Mouse (Mus musculus): ENCODE results near the gene Acot6.

The Acot6 gene

GRCm38 (mm10) chr12:84101493-84101845, 1.0 kb downstream of the Acot6 start:
- no peak for DNase-seq (ENCODE audit: low spot score in 2 of 2)

DNA sequence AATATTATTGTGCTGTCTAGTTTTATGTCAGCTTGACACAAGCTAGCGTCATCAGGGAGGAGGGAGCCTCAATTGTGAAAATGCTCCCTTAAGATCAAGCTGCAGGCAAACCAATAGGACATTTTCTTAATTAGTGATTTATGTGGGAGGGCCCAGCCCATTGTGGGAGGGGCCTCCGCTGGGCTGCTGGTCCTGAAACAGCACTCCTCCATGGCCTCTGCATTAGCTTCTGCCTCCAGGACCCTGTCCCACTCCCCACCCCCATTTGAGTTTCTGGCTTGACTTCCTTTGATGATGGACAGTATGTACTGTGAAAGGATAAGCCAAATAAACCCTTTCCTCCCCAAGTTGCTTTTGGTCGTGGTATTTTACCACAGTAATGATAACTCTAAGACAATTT, 6.6 kb downstream of the Acot6 start:
- no peak for DNase-seq (ENCODE audit: low spot score in 2 of 2)

GRCm38 (mm10) chr12:84107692-84108091, 7.2 kb downstream of the Acot6 start:
- peak in 1 of 2 experiments; percentile 8 for DNase-seq (ENCODE audit: low spot score in 2 of 2)

- DNase-seq (ENCODE audit: low spot score in 2 of 2), result no peak
Observed at GRCm38 (mm10) chr12:84109924-84110323, 9.5 kb downstream of the Acot6 start.

GRCm38 (mm10) chr12:84110814-84111213, 10.4 kb downstream of the Acot6 start:
- no peak for DNase-seq (ENCODE audit: low spot score in 2 of 2)

DNA sequence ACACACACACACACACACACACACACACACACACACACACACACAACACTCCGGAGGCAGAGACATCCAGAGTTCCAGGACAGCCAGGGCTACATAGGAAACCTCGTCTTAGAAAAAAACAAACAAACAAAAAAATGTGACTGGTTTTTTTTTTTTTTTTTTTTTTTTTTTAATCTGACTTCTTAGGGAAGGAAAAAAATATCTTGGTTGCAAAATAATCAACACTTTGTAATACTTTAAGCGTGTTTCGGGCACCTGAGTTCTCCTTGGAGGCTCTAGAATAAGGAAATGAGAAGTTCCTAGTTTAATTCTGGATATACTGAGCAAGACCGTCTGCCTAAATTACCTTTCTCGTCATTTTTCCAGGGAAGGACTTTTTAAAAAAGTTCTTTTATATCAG, 13.2 kb downstream of the Acot6 start:
- no peak for DNase-seq (ENCODE audit: low spot score in 2 of 2)

DNA sequence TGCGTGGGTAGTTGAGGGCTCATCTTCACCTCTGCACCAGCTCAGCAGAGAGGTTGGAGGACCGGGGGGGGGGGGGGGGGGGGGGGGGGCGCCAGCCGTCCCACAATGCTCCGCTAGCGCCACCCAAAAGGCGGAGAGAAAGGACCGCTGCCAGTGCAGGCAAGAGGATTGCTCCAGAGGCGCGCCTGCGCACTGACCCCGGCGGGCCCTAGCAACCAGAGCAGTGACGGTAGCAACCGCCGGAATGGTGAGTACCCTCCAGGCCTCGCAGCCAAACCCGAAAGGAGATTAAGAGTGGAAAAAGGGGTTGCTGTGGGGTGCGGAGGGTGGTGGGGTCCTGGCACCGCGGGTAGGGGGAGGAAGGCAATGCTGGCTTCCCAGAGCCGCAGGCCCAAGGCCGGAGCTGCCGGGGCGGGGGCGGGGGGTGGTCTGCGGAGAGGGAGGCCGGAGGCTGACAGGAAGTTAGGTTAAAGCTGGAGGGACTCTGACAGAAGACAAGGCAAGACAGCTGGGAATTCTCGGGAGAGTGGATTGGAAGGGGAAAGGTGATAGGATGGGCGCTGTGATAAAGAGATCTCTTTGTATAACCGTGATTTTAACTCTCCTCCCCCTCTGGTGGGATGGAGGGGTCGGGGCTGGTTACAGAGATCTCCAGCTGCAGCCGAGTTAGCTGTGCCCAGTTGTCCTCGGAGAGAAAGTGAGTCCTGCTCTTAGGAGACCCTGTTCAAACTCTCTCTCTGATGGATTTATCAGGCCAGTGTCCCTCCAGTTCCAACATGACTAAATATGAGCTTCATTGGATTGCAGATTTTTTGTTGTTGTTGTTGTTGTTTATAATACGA, 13.9 kb downstream of the Acot6 start, which contains the start of gene Dnal1:
Gene Dnal1, plus strand, starts transcription at position 214 of the 842 bp plus-strand sequence.
- DNase-seq (ENCODE audit: low spot score in 2 of 2), result peak; percentile 61 to 70

DNA sequence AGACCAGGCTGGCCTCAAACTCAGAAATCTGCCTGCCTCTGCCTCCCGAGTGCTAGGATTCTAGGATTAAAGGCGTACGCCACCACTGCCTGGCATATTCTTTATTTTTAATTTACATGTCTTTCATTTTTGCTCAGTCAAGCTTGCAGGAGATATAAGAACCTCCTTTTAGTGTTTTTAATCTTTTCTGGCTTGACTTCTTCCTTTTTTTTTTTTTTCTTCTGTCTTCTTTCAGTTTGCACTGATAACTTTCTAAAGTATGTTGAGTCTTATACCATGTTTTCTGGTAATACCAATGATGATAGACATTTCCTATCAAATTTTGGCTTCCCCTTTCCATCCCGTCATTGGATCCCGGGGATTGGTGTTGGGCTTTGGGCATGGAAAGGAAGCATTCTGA, 19.1 kb downstream of the Acot6 start:
- DNase-seq (ENCODE audit: low spot score in 2 of 2), result no peak

DNA sequence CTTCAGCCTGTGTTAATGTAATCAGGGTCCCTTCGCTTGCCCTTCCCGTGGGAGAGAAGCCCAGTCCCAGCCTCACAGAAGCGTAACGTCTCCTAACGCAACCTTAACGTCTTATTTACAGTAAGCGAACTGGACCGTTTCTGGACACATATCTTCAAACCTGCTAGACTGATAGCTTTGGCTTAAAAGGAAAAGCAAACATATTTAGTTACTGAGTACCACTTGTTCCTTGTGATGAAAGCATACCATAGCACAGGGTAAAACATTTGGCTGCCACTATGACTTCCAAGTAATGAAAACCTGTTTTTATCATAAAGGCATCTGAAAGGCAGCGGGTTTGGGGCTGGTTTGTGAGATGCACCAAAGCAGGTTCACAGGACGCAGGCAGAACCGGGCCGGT, 25.4 kb downstream of the Acot6 start:
- no peak for DNase-seq (ENCODE audit: low spot score in 2 of 2)

GRCm38 (mm10) chr12:84126899-84127298, 26.4 kb downstream of the Acot6 start:
- no peak for DNase-seq (ENCODE audit: low spot score in 2 of 2)

GRCm38 (mm10) chr12:84128576-84128975, 28.1 kb downstream of the Acot6 start:
- no peak for DNase-seq (ENCODE audit: low spot score in 2 of 2)

DNA sequence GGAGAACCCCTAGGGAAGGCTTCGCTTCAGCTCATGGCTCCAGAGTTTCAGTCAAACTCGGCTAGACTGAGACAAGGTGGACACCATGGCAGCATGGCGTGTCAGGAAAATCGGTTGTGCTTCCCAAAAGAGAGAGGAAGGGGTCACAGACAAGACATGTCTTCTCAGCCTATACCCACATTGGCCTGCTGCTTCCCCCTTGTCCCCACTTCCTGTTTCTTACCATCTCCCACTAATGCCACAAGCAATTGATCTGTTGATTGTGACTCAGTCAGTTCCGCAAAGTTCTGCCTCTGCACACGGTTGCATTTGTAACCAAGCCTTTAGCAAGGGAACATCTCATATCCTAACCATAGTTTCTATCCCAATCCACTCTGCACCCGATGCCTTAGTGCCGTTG, 29.5 kb downstream of the Acot6 start:
- DNase-seq (ENCODE audit: low spot score in 2 of 2), result no peak

GRCm38 (mm10) chr12:84132265-84132664, 31.8 kb downstream of the Acot6 start:
- DNase-seq (ENCODE audit: low spot score in 2 of 2), result no peak

DNA sequence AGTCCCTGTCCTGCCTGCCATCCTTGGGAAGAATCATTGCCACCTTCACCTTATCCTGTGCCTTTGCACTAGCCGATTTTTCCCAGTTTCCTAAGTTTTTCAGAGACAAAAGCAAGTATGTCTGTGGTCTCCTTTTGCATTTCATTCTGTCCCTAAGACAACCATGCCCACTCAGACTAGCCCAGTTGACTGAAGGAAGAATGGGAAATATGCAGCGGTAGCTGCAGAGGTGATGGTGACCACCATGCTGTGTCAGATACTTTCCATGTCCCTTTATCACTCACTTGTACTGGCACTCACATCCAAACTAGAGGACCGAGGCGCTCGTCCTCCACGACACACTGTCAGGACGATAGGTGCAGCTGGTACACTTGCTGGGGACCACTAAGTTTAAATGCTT, 36.7 kb downstream of the Acot6 start:
- no peak for DNase-seq (ENCODE audit: low spot score in 2 of 2)

DNA sequence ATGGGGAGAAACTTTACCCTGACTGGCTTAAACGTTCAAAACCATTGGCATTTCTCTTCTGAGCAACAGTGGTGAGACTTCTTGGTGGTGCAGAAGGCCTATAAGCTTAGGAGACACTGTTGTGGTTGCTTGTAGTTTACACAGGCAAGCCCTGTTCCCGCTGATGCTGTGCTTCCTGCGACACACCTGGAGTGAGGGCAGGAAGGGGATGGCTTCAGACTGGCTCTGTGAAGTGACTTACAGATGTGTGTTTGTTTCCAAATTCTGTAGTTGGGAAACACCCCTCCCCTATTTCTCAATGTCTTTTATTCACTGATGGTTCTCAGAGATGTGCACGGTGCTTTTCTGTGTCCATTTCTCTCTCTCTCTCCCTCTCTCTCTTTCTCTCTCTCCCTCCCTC, 39.7 kb downstream of the Acot6 start:
- no peak for DNase-seq (ENCODE audit: low spot score in 2 of 2)

- DNase-seq (ENCODE audit: low spot score in 2 of 2), result no peak
Observed at GRCm38 (mm10) chr12:84141271-84141670, 40.8 kb downstream of the Acot6 start.

DNA sequence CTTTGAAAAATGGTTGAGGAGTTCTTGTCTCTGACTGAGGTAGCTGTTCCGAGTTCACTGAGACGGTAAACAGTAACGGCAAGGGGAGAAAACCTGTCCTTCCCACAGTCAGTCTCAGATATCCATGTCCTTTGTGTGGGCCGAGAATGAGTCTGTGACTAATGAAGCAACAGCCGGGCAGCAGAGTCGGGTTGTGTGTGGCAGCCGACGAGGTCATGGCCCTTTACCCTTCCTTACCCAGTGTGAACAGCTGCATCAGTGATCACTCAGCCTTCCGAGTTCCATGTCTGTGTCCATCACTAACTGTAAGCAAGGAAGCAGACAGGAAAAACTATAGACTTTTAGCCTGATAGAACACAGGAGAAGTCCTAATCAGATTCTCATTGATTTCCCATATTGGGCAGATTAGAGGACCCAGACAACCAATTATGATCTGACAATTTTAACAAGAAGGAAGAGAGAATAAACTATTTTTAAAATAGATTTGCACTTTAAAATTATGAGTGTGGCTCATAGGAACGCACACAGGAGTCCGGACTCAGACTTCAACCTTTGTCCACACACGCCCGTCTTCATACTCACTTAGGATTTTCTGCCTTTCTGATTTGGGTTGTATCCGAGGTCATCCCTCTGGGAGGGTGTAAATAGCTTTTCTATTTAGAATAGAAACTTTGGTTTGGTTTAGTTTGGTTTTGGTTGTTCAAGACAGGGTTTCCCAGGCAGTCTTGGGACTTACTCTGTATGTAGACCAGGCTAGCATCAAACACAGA, 42.0 kb downstream of the Acot6 start:
- no peak for DNase-seq (ENCODE audit: low spot score in 2 of 2)

GRCm38 (mm10) chr12:84147954-84148621, 47.6 kb downstream of the Acot6 start, which contains the start of gene Pnma1:
Pnma1 (minus strand) TSS chr12:84148489.
- DNase-seq (ENCODE audit: low spot score in 2 of 2), result peak; percentile 38 to 54

GRCm38 (mm10) chr12:84148622-84149012, 48.2 kb downstream of the Acot6 start:
- no peak for DNase-seq (ENCODE audit: low spot score in 2 of 2)

DNA sequence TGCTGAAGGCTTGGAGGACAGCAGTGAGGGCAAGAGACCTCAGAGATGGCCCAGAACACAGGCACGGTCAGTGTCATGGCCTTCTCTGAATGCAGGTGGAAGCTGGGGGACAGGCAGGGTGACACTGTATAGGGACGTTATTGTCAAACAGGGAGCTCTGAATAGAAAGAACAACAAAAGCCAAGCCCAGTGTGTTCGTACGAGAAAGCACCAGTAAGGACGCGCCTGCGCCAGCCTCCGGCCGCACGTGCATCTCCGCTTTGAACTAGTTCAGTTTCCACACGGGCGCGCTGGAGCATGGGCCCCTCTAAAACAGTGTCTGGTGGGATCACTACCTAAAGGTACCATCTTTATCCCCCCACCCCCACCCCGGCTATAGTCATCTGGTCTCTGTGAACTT, 49.5 kb downstream of the Acot6 start:
- DNase-seq (ENCODE audit: low spot score in 2 of 2), result no peak

DNA sequence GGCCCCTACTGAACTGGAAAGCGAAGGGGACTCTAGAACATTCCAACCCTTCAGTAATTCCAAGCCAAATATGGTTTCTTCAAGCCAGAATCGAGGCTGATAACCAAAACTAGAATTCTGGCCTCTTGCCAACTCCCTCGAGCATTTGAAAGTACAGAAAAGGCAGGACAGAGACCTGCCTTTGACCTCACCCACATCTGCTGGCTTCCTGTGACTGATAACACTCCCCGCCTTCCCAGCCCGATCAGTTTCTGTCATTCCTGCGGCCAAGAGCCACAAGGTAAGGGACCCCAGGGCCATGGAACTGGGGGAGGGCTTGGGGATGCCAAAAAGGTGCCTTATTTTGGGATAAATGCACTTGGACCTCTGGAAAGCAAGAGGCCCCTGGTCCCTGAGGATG, 50.5 kb downstream of the Acot6 start:
- no peak for DNase-seq (ENCODE audit: low spot score in 2 of 2)

GRCm38 (mm10) chr12:84151911-84152310, 51.5 kb downstream of the Acot6 start:
- no peak for DNase-seq (ENCODE audit: low spot score in 2 of 2)
